Mouse (Mus musculus): ENCODE measurements around the gene Gamt.

DNA sequence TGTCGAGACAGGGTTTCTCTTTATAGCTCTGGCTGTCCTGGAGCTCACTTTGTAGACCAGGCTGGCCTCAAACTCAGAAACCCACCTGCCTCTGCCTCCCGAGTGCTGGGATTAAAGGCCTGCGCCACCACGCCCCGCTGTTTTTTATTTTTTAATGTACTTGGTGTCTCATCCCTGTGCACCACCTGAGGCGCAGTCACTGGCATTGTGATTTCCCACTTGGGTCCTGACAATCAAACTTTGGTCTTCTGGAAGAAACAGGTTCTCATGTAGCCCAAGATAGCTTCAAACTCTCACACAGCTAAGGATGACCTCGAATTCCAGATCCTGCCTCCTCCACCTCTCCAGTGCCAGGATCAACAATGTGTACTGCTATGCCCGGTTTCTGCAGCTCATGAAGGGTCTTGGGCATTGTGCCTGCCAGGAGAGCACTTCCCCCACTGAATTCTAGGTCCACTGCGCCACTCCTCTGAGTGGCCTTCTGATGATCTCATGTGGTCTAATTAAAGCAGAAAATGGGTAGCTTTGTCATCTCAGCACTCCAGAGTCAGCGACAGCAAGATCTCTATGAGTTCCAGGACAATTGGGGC is 2.1 kb upstream of the Gamt start:
- TF ChIP-seq POLR2A (IDR thresholded peaks at IDR 0.05; ENCODE audit: borderline replicate concordance, low read depth, low read length) (no peak), CTCF (IDR thresholded peaks at IDR 0.05; ENCODE audit: low read depth, low read length) (no peak)

Measured in bone marrow macrophage, adult 2 months (primary cell).